In the genomic region with DNA sequence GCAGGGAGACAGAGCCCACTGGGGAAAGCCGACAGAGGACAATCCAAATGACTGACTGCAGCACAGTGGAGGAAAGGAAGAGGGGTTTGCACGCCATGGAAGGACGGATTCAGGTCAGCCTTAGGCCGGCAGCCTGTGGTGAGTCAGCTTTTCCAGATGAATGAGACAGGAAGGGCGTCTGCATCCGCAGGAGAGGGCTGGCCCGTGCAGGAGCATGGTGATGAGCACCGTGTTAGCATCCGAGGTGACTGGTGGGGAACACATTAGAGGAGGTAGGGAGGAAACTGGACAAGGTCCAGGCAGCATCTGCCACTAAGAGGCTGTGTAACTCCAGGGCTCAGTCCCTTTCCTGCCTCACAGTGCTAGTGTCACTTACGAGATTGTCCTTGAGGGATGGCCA, we compare ENCODE assay signal across 11 mouse cellular contexts. TPM values are rescaled to one million over a fixed set of nuclear protein-coding genes. Genes with fewer than 3 reads are reported as not detected.
DNase-seq lines count a peak whose midpoint lies in the region; ATAC-seq and TF ChIP-seq lines count a peak whose summit lies in the region.
"Had no signal": no experiment of that assay in that cellular context is flagged by ENCODE, and none has a peak within 500 bp of the region (broad histone marks: within the 10 kb centered on the region; RNA-seq: fewer than 3 reads in every experiment).

No protein-coding gene starts in this region.

- H3K4me1 ChIP-seq in heart, adult 2 months (ENCODE audit: control insufficient read depth, insufficient read depth, low read length), result peaks cover 21% of the 10 kb centered on the region
- H3K4me1 ChIP-seq in forebrain, embryonic 15.5 days, result peaks cover 4% of the 10 kb centered on the region; the same call in 1 of the 2 replicates

- H3K79me2 ChIP-seq in heart, adult 2 months (replicated peaks; ENCODE audit: control insufficient read depth, insufficient read depth, low read length), result peaks cover under 1% of the 10 kb centered on the region; the same call in 1 of the 2 replicates

- H3K4me3 ChIP-seq in heart, adult 2 months, result no peak overlapping the region
- no peak overlapping the region for H3K4me3 ChIP-seq in forebrain, embryonic 15.5 days
- H3K4me3 ChIP-seq: embryonic facial prominence, embryonic 15.5 days had no signal

- 50% methylated on average over 10 of the region's 10 CpGs for WGBS in heart, adult 2 months
- WGBS in forebrain, embryonic 15.5 days, result 91% methylated on average over 10 of the region's 10 CpGs

- TF ChIP-seq EP300 in heart, adult 2 months (IDR thresholded peaks at IDR 0.05; ENCODE audit: insufficient read depth, low read depth, low read length), result peak; percentile 97

- H3K27ac ChIP-seq in heart, adult 2 months, result peak overlapping the region; percentile 49
- H3K27ac ChIP-seq in forebrain, embryonic 15.5 days (replicated peaks), result no peak overlapping the region
- H3K27ac ChIP-seq: embryonic facial prominence, embryonic 15.5 days had no signal

- no peak for ATAC-seq in forebrain, embryonic 15.5 days (replicated peaks)

- no peaks in the 10 kb centered on the region for H3K27me3 ChIP-seq in heart, adult 2 months (ENCODE audit: control insufficient read depth, insufficient read depth, low read length)
- H3K27me3 ChIP-seq in forebrain, embryonic 15.5 days, result no peaks in the 10 kb centered on the region
- H3K27me3 ChIP-seq: embryonic facial prominence, embryonic 15.5 days had no signal

- H3K9ac ChIP-seq in heart, adult 2 months (ENCODE audit: low read depth, low read length), result no peak overlapping the region
- no peak overlapping the region for H3K9ac ChIP-seq in forebrain, embryonic 15.5 days (replicated peaks)
- H3K9ac ChIP-seq: embryonic facial prominence, embryonic 15.5 days had no signal

- no peak overlapping the region for H3K4me2 ChIP-seq in forebrain, embryonic 15.5 days (replicated peaks)
- H3K4me2 ChIP-seq: embryonic facial prominence, embryonic 15.5 days; liver, embryonic 11.5 days had no signal

- H3K36me3 ChIP-seq in heart, adult 2 months (ENCODE audit: control insufficient read depth, insufficient read depth, low read length), result peaks cover 9% of the 10 kb centered on the region; the same call in 1 of the 2 replicates
- peaks cover 56% of the 10 kb centered on the region for H3K36me3 ChIP-seq in forebrain, embryonic 15.5 days

- TF ChIP-seq CTCF in heart, adult 2 months (IDR thresholded peaks at IDR 0.05), result no peak

- peak; percentile 33 for DNase-seq in gastrocnemius, postnatal 25 days
- no peak for DNase-seq in gastrocnemius, postnatal 36 days
- peak; percentile 53 to 74 for DNase-seq in heart, adult 2 months
- DNase-seq in kidney, adult 11 months, result peak; percentile 53
- DNase-seq in lung, postnatal 10 days, result peak; percentile 52
- DNase-seq in ovary, adult 18-20 months (ENCODE audit: low spot score), result no peak
- DNase-seq in right cerebral cortex, postnatal 25 days, result no peak
- DNase-seq: cerebellum, adult 11-12 months had no signal

- H3K9me3 ChIP-seq in forebrain, embryonic 15.5 days, result no peaks in the 10 kb centered on the region
- H3K9me3 ChIP-seq: embryonic facial prominence, embryonic 15.5 days had no signal

- 0 out of 2 replicates have a peak, but pooled peaks have one; percentile 15 for TF ChIP-seq POLR2A in heart, adult 2 months (IDR thresholded peaks at IDR 0.05; ENCODE audit: insufficient read depth, low read depth, low read length)

- intact Hi-C loops in gastrocnemius, postnatal 36 days (cut with DNase I), result loop anchor here (5.0 kb wide), 1 partner anchor 147 kb away; no protein-coding TSS in a partner anchor
- intact Hi-C loops in heart, adult 2 months (cut with DNase I), result no loop called here

RNA-seq across cellular contexts. Expression of a gene that starts 16.9 kb away (rescaled TPM):
- 10 to 100 TPM; 24.1 to 24.8 TPM for total RNA-seq in gastrocnemius, postnatal 25 days (2021)
- total RNA-seq in gastrocnemius, postnatal 36 days (2021), result 10 to 100 TPM; 19.2 to 23.8 TPM
- 10 to 100 TPM; 29.0 to 30.9 TPM for total RNA-seq in heart, adult 2 months (2021)
- polyA plus RNA-seq in heart, adult 2 months (2012; rRNA removed), result 16.0 and 32.3 TPM in 2 replicates
- polyA plus RNA-seq in forebrain, embryonic 15.5 days (2015; fragmentation: Nextera tagmentation; extraction: Ambion mirVana), result 36.7 and 37.3 TPM in 2 replicates

RNA-seq across cellular contexts. Expression of a gene that starts 27.2 kb away (rescaled TPM):
- total RNA-seq in gastrocnemius, postnatal 25 days (2021), result 10 to 100 TPM; 10.1 to 10.9 TPM
- total RNA-seq in gastrocnemius, postnatal 36 days (2021), result 10 to 100 TPM; 10.6 to 10.7 TPM
- total RNA-seq in heart, adult 2 months (2021), result 10 to 100 TPM; 49.0 to 53.6 TPM
- 40.3 and 46.1 TPM in 2 replicates for polyA plus RNA-seq in heart, adult 2 months (2012; rRNA removed)
- 16.5 and 19.4 TPM in 2 replicates for polyA plus RNA-seq in forebrain, embryonic 15.5 days (2015; fragmentation: Nextera tagmentation; extraction: Ambion mirVana)

Comparison
In these comparisons a context has a peak if more than half of its experiments do, and no peak if none do; other contexts are left out.
1. DNase-seq: peak in gastrocnemius, postnatal 25 days (single experiment), heart, adult 2 months (2 of 2), kidney, adult 11 months (single experiment) and lung, postnatal 10 days (single experiment); none in gastrocnemius, postnatal 36 days (0 of 2), ovary, adult 18-20 months (single experiment) and right cerebral cortex, postnatal 25 days (single experiment).
2. RNA of a gene that starts 27.2 kb away (total RNA-seq): 49.0 to 53.6 TPM in heart, adult 2 months; 10.1 to 10.9 TPM in gastrocnemius, postnatal 25 days and 10.6 to 10.7 TPM in gastrocnemius, postnatal 36 days; every median in the first group is over 4 times any median in the second.